Mouse (Mus musculus): ENCODE measurements around the gene Helz.

The Helz gene

GRCm38 (mm10) chr11:107674601-107675000, 126.9 kb downstream of the Helz start:
- DNase-seq (ENCODE audit: low spot score in 2 of 2) = no peak

GRCm38 (mm10) chr11:107675246-107675645, 127.5 kb downstream of the Helz start:
- DNase-seq (ENCODE audit: low spot score in 2 of 2) = no peak

GRCm38 (mm10) chr11:107676207-107676940, 128.6 kb downstream of the Helz start:
- DNase-seq (ENCODE audit: low spot score in 2 of 2) = no peak

GRCm38 (mm10) chr11:107682694-107683355, 135.1 kb downstream of the Helz start:
- no peak for DNase-seq (ENCODE audit: low spot score in 2 of 2)

- DNase-seq (ENCODE audit: low spot score in 2 of 2) = no peak
Observed at GRCm38 (mm10) chr11:107683544-107684465, 136.1 kb downstream of the Helz start.

- no peak for DNase-seq (ENCODE audit: low spot score in 2 of 2)
Observed at GRCm38 (mm10) chr11:107686290-107686689, 138.6 kb downstream of the Helz start.

- DNase-seq (ENCODE audit: low spot score in 2 of 2) = no peak
Observed at GRCm38 (mm10) chr11:107688480-107688879, 140.8 kb downstream of the Helz start.

- DNase-seq (ENCODE audit: low spot score in 2 of 2) = no peak
Observed at GRCm38 (mm10) chr11:107691569-107691968, 143.8 kb downstream of the Helz start.

- DNase-seq (ENCODE audit: low spot score in 2 of 2) = no peak
Observed at GRCm38 (mm10) chr11:107693338-107693737, 145.6 kb downstream of the Helz start.

GRCm38 (mm10) chr11:107699967-107700366, 152.2 kb downstream of the Helz start:
- DNase-seq (ENCODE audit: low spot score in 2 of 2) = no peak

GRCm38 (mm10) chr11:107703272-107704134, 155.8 kb downstream of the Helz start:
- no peak for DNase-seq (ENCODE audit: low spot score in 2 of 2)

GRCm38 (mm10) chr11:107705060-107705459, 157.3 kb downstream of the Helz start:
- no peak for DNase-seq (ENCODE audit: low spot score in 2 of 2)

GRCm38 (mm10) chr11:107705476-107706074, 157.8 kb downstream of the Helz start:
- no peak for DNase-seq (ENCODE audit: low spot score in 2 of 2)

GRCm38 (mm10) chr11:107707897-107708610, 160.3 kb downstream of the Helz start:
- no peak for DNase-seq (ENCODE audit: low spot score in 2 of 2)

- DNase-seq (ENCODE audit: low spot score in 2 of 2) = no peak
Observed at GRCm38 (mm10) chr11:107710379-107710778, 162.6 kb downstream of the Helz start.

- no peak for DNase-seq (ENCODE audit: low spot score in 2 of 2)
Observed at GRCm38 (mm10) chr11:107714368-107714767, 166.6 kb downstream of the Helz start.

GRCm38 (mm10) chr11:107716332-107716938, 168.7 kb downstream of the Helz start, which contains the start of gene Cacng1:
Gene Cacng1 (minus strand): TSS chr11:107716522.
- DNase-seq (ENCODE audit: low spot score in 2 of 2) = no peak

GRCm38 (mm10) chr11:107720264-107721021, 172.7 kb downstream of the Helz start:
- DNase-seq (ENCODE audit: low spot score in 2 of 2) = no peak

GRCm38 (mm10) chr11:107721057-107721456, 173.3 kb downstream of the Helz start:
- DNase-seq (ENCODE audit: low spot score in 2 of 2) = no peak

Measured in frontal cortex, postnatal 36 days (tissue).